Mouse (Mus musculus): ENCODE data around the gene Ppat. TPM values are rescaled to one million over a fixed set of nuclear protein-coding genes. Genes with fewer than 3 reads are reported as not detected.
A peak's percentile ranks its signal among the peaks of the same experiment; 100 is the strongest.
"Not testable (repeated sequence)": the region's sequence is repeated elsewhere in the genome, so short reads cannot be mapped to it uniquely, and the experiment has no call there.

Ppat gene
- polyA plus RNA-seq, 1 experiment from 2014 or later, result 29.3 TPM

GRCm38 (mm10) chr5:76973488-76973887, 22.1 kb upstream of the Ppat start:
- H3K36me3 ChIP-seq (ENCODE audit: control insufficient read depth, insufficient read depth), result peaks cover 12% of the 10 kb centered on the region
- H3K9me3 ChIP-seq (replicated peaks; ENCODE audit: control insufficient read depth, low read length), result no peaks in the 10 kb centered on the region
- peak overlapping the region; percentile 94 for H3K4me2 ChIP-seq (ENCODE audit: low read depth, low read length)
- WGBS, result 54% methylated on average over 3 of the region's 3 CpGs
- H3K27me3 ChIP-seq (ENCODE audit: control insufficient read depth, insufficient read depth, low read length), result no peaks in the 10 kb centered on the region
- H3K27ac ChIP-seq (ENCODE audit: low read length), result no peak overlapping the region
- peak overlapping the region; percentile 100 for H3K4me3 ChIP-seq (ENCODE audit: low read length)
- H3K4me1 ChIP-seq (ENCODE audit: control insufficient read depth, insufficient read depth, low read length), result peaks cover 11% of the 10 kb centered on the region
- no peak for ATAC-seq (replicated peaks; ENCODE audit: extremely low read depth, insufficient read depth, low FRiP score)
- H3K9ac ChIP-seq (ENCODE audit: low read length), result no peak overlapping the region

GRCm38 (mm10) chr5:76971115-76971514, 19.7 kb upstream of the Ppat start:
- not testable (repeated sequence) for H3K4me2 ChIP-seq (ENCODE audit: low read depth, low read length); H3K9ac ChIP-seq (ENCODE audit: low read length); H3K9me3 ChIP-seq (replicated peaks; ENCODE audit: control insufficient read depth, low read length); H3K4me3 ChIP-seq (ENCODE audit: low read length); H3K27me3 ChIP-seq (ENCODE audit: control insufficient read depth, insufficient read depth, low read length); ATAC-seq (replicated peaks; ENCODE audit: extremely low read depth, insufficient read depth, low FRiP score); H3K27ac ChIP-seq (ENCODE audit: low read length)
- peaks cover 11% of the 10 kb centered on the region for H3K4me1 ChIP-seq (ENCODE audit: control insufficient read depth, insufficient read depth, low read length)
- 79% methylated on average over 1 of the region's 1 CpGs for WGBS
- peaks cover 19% of the 10 kb centered on the region for H3K36me3 ChIP-seq (ENCODE audit: control insufficient read depth, insufficient read depth)

- no peaks in the 10 kb centered on the region for H3K9me3 ChIP-seq (replicated peaks; ENCODE audit: control insufficient read depth, low read length)
- ATAC-seq (replicated peaks; ENCODE audit: extremely low read depth, insufficient read depth, low FRiP score), result no peak
- H3K4me1 ChIP-seq (ENCODE audit: control insufficient read depth, insufficient read depth, low read length), result peaks cover 6% of the 10 kb centered on the region
- H3K27me3 ChIP-seq (ENCODE audit: control insufficient read depth, insufficient read depth, low read length), result no peaks in the 10 kb centered on the region
- H3K9ac ChIP-seq (ENCODE audit: low read length), result no peak overlapping the region
- H3K27ac ChIP-seq (ENCODE audit: low read length), result no peak overlapping the region
- 64% methylated on average over 5 of the region's 5 CpGs for WGBS
- H3K4me3 ChIP-seq (ENCODE audit: low read length), result no peak overlapping the region
- peaks cover 29% of the 10 kb centered on the region for H3K36me3 ChIP-seq (ENCODE audit: control insufficient read depth, insufficient read depth)
- no peak overlapping the region for H3K4me2 ChIP-seq (ENCODE audit: low read depth, low read length)
These were observed 17.9 kb upstream of the Ppat start for GRCm38 (mm10) chr5:76969250-76969649.

- no peak overlapping the region for H3K9ac ChIP-seq (ENCODE audit: low read length)
- H3K4me2 ChIP-seq (ENCODE audit: low read depth, low read length), result no peak overlapping the region
- H3K9me3 ChIP-seq (replicated peaks; ENCODE audit: control insufficient read depth, low read length), result no peaks in the 10 kb centered on the region
- H3K27me3 ChIP-seq (ENCODE audit: control insufficient read depth, insufficient read depth, low read length), result no peaks in the 10 kb centered on the region
- no peak overlapping the region for H3K27ac ChIP-seq (ENCODE audit: low read length)
- H3K36me3 ChIP-seq (ENCODE audit: control insufficient read depth, insufficient read depth), result peaks cover 62% of the 10 kb centered on the region
- no peaks in the 10 kb centered on the region for H3K4me1 ChIP-seq (ENCODE audit: control insufficient read depth, insufficient read depth, low read length)
- 93% methylated on average over 3 of the region's 3 CpGs for WGBS
- ATAC-seq (replicated peaks; ENCODE audit: extremely low read depth, insufficient read depth, low FRiP score), result no peak
- no peak overlapping the region for H3K4me3 ChIP-seq (ENCODE audit: low read length)
These were observed 13.3 kb upstream of the Ppat start for GRCm38 (mm10) chr5:76964651-76965050.

- Histone ChIP-seq H3K4me1 (ENCODE audit: control insufficient read depth, insufficient read depth, low read length) (no peaks in the 10 kb centered on the region), H3K27me3 (ENCODE audit: control insufficient read depth, insufficient read depth, low read length) (no peaks in the 10 kb centered on the region), H3K9ac (ENCODE audit: low read length) (no peak overlapping the region), H3K36me3 (ENCODE audit: control insufficient read depth, insufficient read depth) (peaks cover 67% of the 10 kb centered on the region), H3K4me2 (ENCODE audit: low read depth, low read length) (no peak overlapping the region), H3K9me3 (replicated peaks; ENCODE audit: control insufficient read depth, low read length) (no peaks in the 10 kb centered on the region), H3K27ac (ENCODE audit: low read length) (no peak overlapping the region), H3K4me3 (ENCODE audit: low read length) (no peak overlapping the region)
- WGBS, result 81% methylated on average over 11 of the region's 11 CpGs
- ATAC-seq (replicated peaks; ENCODE audit: extremely low read depth, insufficient read depth, low FRiP score), result no peak
These were observed 11.2 kb upstream of the Ppat start for GRCm38 (mm10) chr5:76962545-76962944.

- Histone ChIP-seq H3K4me2 (ENCODE audit: low read depth, low read length) (no peak overlapping the region), H3K4me1 (ENCODE audit: control insufficient read depth, insufficient read depth, low read length) (peaks cover 4% of the 10 kb centered on the region), H3K27me3 (ENCODE audit: control insufficient read depth, insufficient read depth, low read length) (no peaks in the 10 kb centered on the region), H3K9ac (ENCODE audit: low read length) (no peak overlapping the region), H3K9me3 (replicated peaks; ENCODE audit: control insufficient read depth, low read length) (no peaks in the 10 kb centered on the region), H3K27ac (ENCODE audit: low read length) (no peak overlapping the region), H3K36me3 (ENCODE audit: control insufficient read depth, insufficient read depth) (peaks cover 64% of the 10 kb centered on the region), H3K4me3 (ENCODE audit: low read length) (no peak overlapping the region)
- 83% methylated on average over 5 of the region's 5 CpGs for WGBS
- no peak for ATAC-seq (replicated peaks; ENCODE audit: extremely low read depth, insufficient read depth, low FRiP score)
These were observed 8.2 kb upstream of the Ppat start for GRCm38 (mm10) chr5:76959587-76959986.

GRCm38 (mm10) chr5:76957954-76958353, 6.6 kb upstream of the Ppat start:
- ATAC-seq (replicated peaks; ENCODE audit: extremely low read depth, insufficient read depth, low FRiP score), result no peak
- H3K4me2 ChIP-seq (ENCODE audit: low read depth, low read length), result no peak overlapping the region
- no peak overlapping the region for H3K4me3 ChIP-seq (ENCODE audit: low read length)
- no peaks in the 10 kb centered on the region for H3K27me3 ChIP-seq (ENCODE audit: control insufficient read depth, insufficient read depth, low read length)
- H3K4me1 ChIP-seq (ENCODE audit: control insufficient read depth, insufficient read depth, low read length), result peaks cover 14% of the 10 kb centered on the region
- no peak overlapping the region for H3K27ac ChIP-seq (ENCODE audit: low read length)
- H3K36me3 ChIP-seq (ENCODE audit: control insufficient read depth, insufficient read depth), result peaks cover 54% of the 10 kb centered on the region
- H3K9me3 ChIP-seq (replicated peaks; ENCODE audit: control insufficient read depth, low read length), result no peaks in the 10 kb centered on the region
- WGBS, result 90% methylated on average over 1 of the region's 1 CpGs
- H3K9ac ChIP-seq (ENCODE audit: low read length), result no peak overlapping the region

- Histone ChIP-seq H3K4me2 (ENCODE audit: low read depth, low read length) (no peak overlapping the region), H3K27ac (ENCODE audit: low read length) (no peak overlapping the region), H3K4me1 (ENCODE audit: control insufficient read depth, insufficient read depth, low read length) (peaks cover 21% of the 10 kb centered on the region), H3K9me3 (replicated peaks; ENCODE audit: control insufficient read depth, low read length) (no peaks in the 10 kb centered on the region), H3K9ac (ENCODE audit: low read length) (no peak overlapping the region), H3K27me3 (ENCODE audit: control insufficient read depth, insufficient read depth, low read length) (no peaks in the 10 kb centered on the region), H3K36me3 (ENCODE audit: control insufficient read depth, insufficient read depth) (peaks cover 34% of the 10 kb centered on the region), H3K4me3 (ENCODE audit: low read length) (no peak overlapping the region)
- WGBS, result 78% methylated on average over 4 of the region's 4 CpGs
- ATAC-seq (replicated peaks; ENCODE audit: extremely low read depth, insufficient read depth, low FRiP score), result no peak
These were observed 4.1 kb upstream of the Ppat start for GRCm38 (mm10) chr5:76955474-76955873.

GRCm38 (mm10) chr5:76954271-76954900, 3.0 kb upstream of the Ppat start:
- no peak overlapping the region for H3K27ac ChIP-seq (ENCODE audit: low read length)
- no peak for ATAC-seq (replicated peaks; ENCODE audit: extremely low read depth, insufficient read depth, low FRiP score)
- H3K4me1 ChIP-seq (ENCODE audit: control insufficient read depth, insufficient read depth, low read length), result peaks cover 30% of the 10 kb centered on the region
- H3K9ac ChIP-seq (ENCODE audit: low read length), result no peak overlapping the region
- H3K4me2 ChIP-seq (ENCODE audit: low read depth, low read length), result no peak overlapping the region
- no peak overlapping the region for H3K4me3 ChIP-seq (ENCODE audit: low read length)
- H3K27me3 ChIP-seq (ENCODE audit: control insufficient read depth, insufficient read depth, low read length), result no peaks in the 10 kb centered on the region
- peaks cover 28% of the 10 kb centered on the region for H3K36me3 ChIP-seq (ENCODE audit: control insufficient read depth, insufficient read depth)
- 67% methylated on average over 6 of the region's 6 CpGs for whole genome bisulfite sequencing
- no peaks in the 10 kb centered on the region for H3K9me3 ChIP-seq (replicated peaks; ENCODE audit: control insufficient read depth, low read length)
